Mouse (Mus musculus): ENCODE results near the gene Camkmt. TPM values are rescaled to one million over a fixed set of nuclear protein-coding genes. Genes with fewer than 3 reads are reported as not detected.

The Camkmt gene
- total RNA-seq (2023) = 10 to 100 TPM; 18.4 to 19.2 TPM

GRCm38 (mm10) chr17:85090120-85091099, at the start of gene Camkmt, which contains the start of gene Prepl:
TSS of gene Camkmt (plus strand) at chr17:85090552.
TSS of gene Prepl (minus strand) at chr17:85090241.

Other genes starting within 250 kb of the Camkmt start
- 10 to 100 TPM; 73.2 TPM for gene Ppm1b, start 133.8 kb upstream of the Camkmt start, total RNA-seq (2023)
- 1 to 10 TPM in 1 of 2 experiments, under 1 TPM in 1; 0.56 to 1.6 TPM for gene Slc3a1, start 62.2 kb upstream of the Camkmt start, total RNA-seq (2023)
- 10 to 100 TPM; 36.1 to 40.2 TPM for gene Prepl, start 311 bp upstream of the Camkmt start, total RNA-seq (2023)